Mouse (Mus musculus) heart, embryonic 12.5 days (tissue): ENCODE measurements around the gene Stk35. TPM values are rescaled to one million over a fixed set of nuclear protein-coding genes. Genes with fewer than 3 reads are reported as not detected.

Experiments
- ATAC-seq: fragments of 200-750 bp; cut with Nextera tagmentation; 2 replicates; pipeline ENCODE4 v1.8.0; 2017; ENCODE audit warnings: moderate TSS enrichment, moderate library complexity; ENCODE audit not compliant: insufficient number of reproducible peaks, low FRiP score
- H3K27ac ChIP-seq: fragments of 300-500 bp; sonication (generic); 2 replicates; pipeline ENCODE4 v1.5.1; 2016; ENCODE audit warnings: mild to moderate bottlenecking, moderate library complexity; ENCODE audit not compliant: poor library complexity, severe bottlenecking
- H3K27me3 ChIP-seq: fragments of 300-500 bp; sonication (generic); replicated peaks from 2 replicates; pipeline ENCODE4 v1.6.1; 2016; ENCODE audit warnings: mild to moderate bottlenecking, moderate library complexity
- H3K36me3 ChIP-seq: fragments of 300-500 bp; sonication (generic); 2 replicates; pipeline ENCODE4 v1.6.1; 2016; ENCODE audit warnings: mild to moderate bottlenecking, moderate library complexity
- H3K4me1 ChIP-seq: fragments of 300-500 bp; sonication (generic); replicated peaks from 2 replicates; pipeline ENCODE4 v1.6.1; 2016; ENCODE audit warnings: mild to moderate bottlenecking
- H3K4me2 ChIP-seq: fragments of 300-500 bp; sonication (generic); 2 replicates; pipeline ENCODE4 v1.6.1; 2016; ENCODE audit warnings: mild to moderate bottlenecking, moderate library complexity
- H3K4me3 ChIP-seq: fragments of 300-500 bp; sonication (generic); 2 replicates; pipeline ENCODE4 v1.5.1; 2016; ENCODE audit warnings: mild to moderate bottlenecking
- H3K9ac ChIP-seq: fragments of 300-500 bp; sonication (generic); 2 replicates; pipeline ENCODE4 v1.6.1; 2016; ENCODE audit warnings: mild to moderate bottlenecking, moderate library complexity
- H3K9me3 ChIP-seq: fragments of 300-500 bp; sonication (generic); replicated peaks from 2 replicates; pipeline ENCODE4 v1.6.1; 2016; ENCODE audit warnings: mild to moderate bottlenecking, moderate library complexity
- WGBS: fragments of 180-500 bp; shearing (Covaris S2); methylation state at CpG from one replicate; pipeline ENCODE4 v1.1.7; 2016; 5-methylcytosine and 5-hydroxymethylcytosine counted together
- polyA plus RNA-seq: library from polyadenylated mRNA; unstranded; fragments of >200 nt; fragmentation: Nextera tagmentation; extraction: Ambion mirVana; gene quantifications from 2 replicates; pipeline ENCODE4 v1.2.1, GENCODE M21; 2016

Gene Stk35
- polyA plus RNA-seq, 1 experiment from 2014 or later: 10.7 TPM

GRCm38 (mm10) chr2:129873489-129873888 lies 73.2 kb downstream of the Stk35 start:
- WGBS: 6% methylated on average over 5 of the region's 5 CpGs
- no peak for ATAC-seq

GRCm38 (mm10) chr2:129874084-129874483 lies 73.8 kb downstream of the Stk35 start:
- Histone ChIP-seq H3K9ac (0 out of 2 replicates have a peak overlapping the region, but pooled peaks have one; percentile 19), H3K27ac (no peak overlapping the region), H3K4me1 (peaks cover 18% of the 10 kb centered on the region), H3K4me3 (no peak overlapping the region), H3K36me3 (no peaks in the 10 kb centered on the region), H3K27me3 (0 out of 2 replicates have a peak, but pooled peaks cover 3% of the 10 kb centered on the region), H3K4me2 (no peak overlapping the region), H3K9me3 (0 out of 2 replicates have a peak, but pooled peaks cover 3% of the 10 kb centered on the region)
- ATAC-seq: no peak
- WGBS: 40% methylated on average over 9 of the region's 9 CpGs

More at GRCm38 (mm10) chr2:129873489-129873888, 73.2 kb downstream of the Stk35 start:
- H3K4me3 ChIP-seq: no peak overlapping the region
- H3K36me3 ChIP-seq: no peaks in the 10 kb centered on the region
- H3K9me3 ChIP-seq: 0 out of 2 replicates have a peak, but pooled peaks cover 3% of the 10 kb centered on the region
- H3K4me2 ChIP-seq: no peak overlapping the region
- H3K9ac ChIP-seq: no peak overlapping the region
- H3K27ac ChIP-seq: no peak overlapping the region
- H3K27me3 ChIP-seq: 0 out of 2 replicates have a peak, but pooled peaks cover 3% of the 10 kb centered on the region
- H3K4me1 ChIP-seq: peaks cover 18% of the 10 kb centered on the region

GRCm38 (mm10) chr2:129874509-129875095 lies 74.3 kb downstream of the Stk35 start:
- H3K9ac ChIP-seq: 0 out of 2 replicates have a peak overlapping the region, but pooled peaks have one; percentile 19
- peaks cover 18% of the 10 kb centered on the region for H3K4me1 ChIP-seq
- H3K27me3 ChIP-seq: 0 out of 2 replicates have a peak, but pooled peaks cover 3% of the 10 kb centered on the region
- no peaks in the 10 kb centered on the region for H3K9me3 ChIP-seq
- H3K4me2 ChIP-seq: no peak overlapping the region
- no peak for ATAC-seq
- 79% methylated on average over 10 of the region's 10 CpGs for WGBS
- H3K36me3 ChIP-seq: no peaks in the 10 kb centered on the region
- H3K4me3 ChIP-seq: no peak overlapping the region
- no peak overlapping the region for H3K27ac ChIP-seq

GRCm38 (mm10) chr2:129876935-129877334 lies 76.6 kb downstream of the Stk35 start:
- ATAC-seq: no peak
- no peaks in the 10 kb centered on the region for H3K9me3 ChIP-seq
- no peak overlapping the region for H3K4me2 ChIP-seq
- no peak overlapping the region for H3K9ac ChIP-seq
- no peaks in the 10 kb centered on the region for H3K36me3 ChIP-seq
- H3K27ac ChIP-seq: no peak overlapping the region
- no peak overlapping the region for H3K4me3 ChIP-seq
- H3K4me1 ChIP-seq: peaks cover 2% of the 10 kb centered on the region
- H3K27me3 ChIP-seq: 0 out of 2 replicates have a peak, but pooled peaks cover 3% of the 10 kb centered on the region

GRCm38 (mm10) chr2:129879817-129880216 lies 79.5 kb downstream of the Stk35 start:
- Histone ChIP-seq H3K4me2 (no peak overlapping the region), H3K4me1 (0 out of 2 replicates have a peak, but pooled peaks cover 2% of the 10 kb centered on the region), H3K9ac (no peak overlapping the region), H3K36me3 (no peaks in the 10 kb centered on the region), H3K4me3 (no peak overlapping the region), H3K9me3 (no peaks in the 10 kb centered on the region), H3K27ac (no peak overlapping the region), H3K27me3 (0 out of 2 replicates have a peak, but pooled peaks cover 3% of the 10 kb centered on the region)
- WGBS: 38% methylated on average over 3 of the region's 3 CpGs
- no peak for ATAC-seq

- H3K27me3 ChIP-seq: 0 out of 2 replicates have a peak, but pooled peaks cover 3% of the 10 kb centered on the region
- no peaks in the 10 kb centered on the region for H3K36me3 ChIP-seq
- H3K27ac ChIP-seq: no peak overlapping the region
- H3K4me1 ChIP-seq: 0 out of 2 replicates have a peak, but pooled peaks cover 2% of the 10 kb centered on the region
- no peaks in the 10 kb centered on the region for H3K9me3 ChIP-seq
- ATAC-seq: no peak
- H3K4me3 ChIP-seq: no peak overlapping the region
- 85% methylated on average over 7 of the region's 7 CpGs for whole genome bisulfite sequencing
- no peak overlapping the region for H3K4me2 ChIP-seq
- H3K9ac ChIP-seq: no peak overlapping the region
These were observed 79.9 kb downstream of the Stk35 start for GRCm38 (mm10) chr2:129880226-129880625.

GRCm38 (mm10) chr2:129881886-129882285 lies 81.6 kb downstream of the Stk35 start:
- H3K4me3 ChIP-seq: no peak overlapping the region
- no peak overlapping the region for H3K9ac ChIP-seq
- no peaks in the 10 kb centered on the region for H3K9me3 ChIP-seq
- WGBS: 59% methylated on average over 1 of the region's 1 CpGs
- no peak overlapping the region for H3K27ac ChIP-seq
- ATAC-seq: no peak
- no peaks in the 10 kb centered on the region for H3K36me3 ChIP-seq
- no peaks in the 10 kb centered on the region for H3K27me3 ChIP-seq
- H3K4me1 ChIP-seq: peaks cover 2% of the 10 kb centered on the region; the same call in 1 of the 2 replicates
- H3K4me2 ChIP-seq: no peak overlapping the region

Other genes starting within 250 kb of the Stk35 start
- gene Sirpa, start 207.7 kb upstream of the Stk35 start, polyA plus RNA-seq: 14.4 and 18.6 TPM in 2 replicates
- 0.18 and 0.83 TPM in 2 replicates for gene Pdyn, start 100.7 kb upstream of the Stk35 start, polyA plus RNA-seq
- gene Tgm3, start 211.8 kb downstream of the Stk35 start, polyA plus RNA-seq: 0.04 TPM in 1 of 2 replicates, not detected in the other